Mouse (Mus musculus) MEL (cell line): Measurements from ENCODE around the gene Csnk2b. TPM values are rescaled to one million over a fixed set of nuclear protein-coding genes. Genes with fewer than 3 reads are reported as not detected.

Source experiments
- DNase-seq: peaks from one replicate; pipeline ENCODE4 v3.0.0; 2011; ENCODE audit warnings: low read depth, low spot score
- H3K27ac ChIP-seq: 2 replicates; pipeline ENCODE4 v1.5.1; 2012; ENCODE audit warnings: low read depth, mild to moderate bottlenecking, control low read depth, low read length, moderate library complexity; ENCODE audit not compliant: control insufficient read depth
- H3K27me3 ChIP-seq, 2 experiments: fragments of 150-350 bp in 1 of 2; sonication (generic) in 1 of 2; 2 replicates each; pipeline ENCODE4 v1.6.1; 2012; ENCODE audit warnings: low read length in 2 of 2, mild to moderate bottlenecking in 2 of 2, improper control_type of control experiment in 1 of 2, moderate library complexity in 1 of 2; ENCODE audit not compliant: insufficient read depth in 2 of 2, control insufficient read depth in 1 of 2
- H3K36me3 ChIP-seq, 2 experiments: 2 replicates each; pipeline ENCODE4 v1.6.1; 2012 to 2014; ENCODE audit warnings: low read length in 2 of 2, improper control_type of control experiment in 1 of 2, inconsistent platforms in 1 of 2, mild to moderate bottlenecking in 1 of 2; ENCODE audit not compliant: insufficient read depth in 2 of 2, control insufficient read depth in 1 of 2
- H3K4me1 ChIP-seq, 2 experiments: fragments of 150-350 bp in 1 of 2; sonication (generic) in 1 of 2; 2 replicates each; pipeline ENCODE4 v1.6.1; 2012; ENCODE audit warnings: low read length in 2 of 2, improper control_type of control experiment in 1 of 2, mild to moderate bottlenecking in 1 of 2; ENCODE audit not compliant: insufficient read depth in 2 of 2, control insufficient read depth in 1 of 2
- H3K4me3 ChIP-seq, 2 experiments: fragments of 150-350 bp in 1 of 2; sonication (generic) in 1 of 2; 2 replicates each; pipeline ENCODE4 v1.5.1; 2012; ENCODE audit warnings: low read depth in 2 of 2, low read length in 2 of 2, mild to moderate bottlenecking in 2 of 2, moderate library complexity in 2 of 2, control low read depth in 1 of 2, improper control_type of control experiment in 1 of 2; ENCODE audit not compliant: control insufficient read depth in 1 of 2, insufficient read depth in 1 of 2
- H3K79me2 ChIP-seq: 2 replicates; pipeline ENCODE4 v1.6.1; 2012; ENCODE audit warnings: mild to moderate bottlenecking, low read length, moderate library complexity; ENCODE audit not compliant: control insufficient read depth, poor library complexity, insufficient read depth
- H3K9ac ChIP-seq: 2 replicates; pipeline ENCODE4 v1.6.1; 2012; ENCODE audit warnings: low read depth, mild to moderate bottlenecking, control low read depth, low read length, moderate library complexity; ENCODE audit not compliant: control insufficient read depth, poor library complexity, severe bottlenecking
- H3K9me3 ChIP-seq: fragments of 150-350 bp; sonication (generic); replicated peaks from 2 replicates; pipeline ENCODE4 v1.6.1; 2012; ENCODE audit warnings: mild to moderate bottlenecking, low read length, improper control_type of control experiment, moderate library complexity; ENCODE audit not compliant: insufficient read depth
- CTCF ChIP-seq, 3 experiments: IDR thresholded peaks in 2 of 3; conservative IDR thresholded peaks in 1 of 3; 2 replicates each; pipeline ENCODE4 v1.5.1; 2011 to 2012; ENCODE audit warnings: low read length in 3 of 3, low read depth in 2 of 3, mild to moderate bottlenecking in 2 of 3, improper control_type of control experiment in 1 of 3, inconsistent platforms in 1 of 3, mixed read lengths in 1 of 3, moderate library complexity in 1 of 3; ENCODE audit not compliant: control insufficient read depth in 1 of 3, insufficient read depth in 1 of 3, poor library complexity in 1 of 3, severe bottlenecking in 1 of 3
- EP300 ChIP-seq, 2 experiments: IDR thresholded peaks; 2 replicates each; pipeline ENCODE4 v1.6.1; 2011; ENCODE audit warnings: improper control_type of control experiment in 2 of 2, low read length in 2 of 2, low read depth in 1 of 2, mild to moderate bottlenecking in 1 of 2
- ETS1 ChIP-seq: IDR thresholded peaks from 2 replicates; pipeline ENCODE4 v1.6.1; 2012; ENCODE audit warnings: low read depth, mild to moderate bottlenecking, inconsistent platforms, low read length, improper control_type of control experiment, moderate library complexity
- MAZ ChIP-seq: IDR thresholded peaks from 2 replicates; pipeline ENCODE4 v1.6.1; 2012; ENCODE audit warnings: low read depth, mild to moderate bottlenecking, inconsistent platforms, low read length, improper control_type of control experiment
- MEF2A ChIP-seq: IDR thresholded peaks from 2 replicates; pipeline ENCODE4 v1.6.1; 2014; ENCODE audit warnings: low read depth, mild to moderate bottlenecking, inconsistent platforms, low read length, improper control_type of control experiment; ENCODE audit not compliant: poor library complexity, insufficient replicate concordance, severe bottlenecking; ENCODE audit errors: extremely low read depth
- POLR2A ChIP-seq, 2 experiments: IDR thresholded peaks; 2 replicates each; pipeline ENCODE4 v1.6.1; 2011 to 2012; ENCODE audit warnings: low read length in 2 of 2, mild to moderate bottlenecking in 2 of 2, control low read depth in 1 of 2, improper control_type of control experiment in 1 of 2, low read depth in 1 of 2, moderate library complexity in 1 of 2; ENCODE audit not compliant: control insufficient read depth in 1 of 2, insufficient read depth in 1 of 2, poor library complexity in 1 of 2
- POLR2AphosphoS2 ChIP-seq: IDR thresholded peaks from 2 replicates; pipeline ENCODE4 v1.6.1; 2011; ENCODE audit warnings: low read length, improper control_type of control experiment
- POLR2AphosphoS5 ChIP-seq: IDR thresholded peaks from 2 replicates; pipeline ENCODE4 v1.6.1; 2012; ENCODE audit warnings: low read depth, borderline replicate concordance, mild to moderate bottlenecking, inconsistent platforms, low read length, moderate library complexity, mixed read lengths
- RAD21 ChIP-seq: IDR thresholded peaks from 2 replicates; pipeline ENCODE4 v1.6.1; 2011; ENCODE audit warnings: mild to moderate bottlenecking, low read depth, low read length, improper control_type of control experiment
- RCOR1 ChIP-seq: IDR thresholded peaks from 2 replicates; pipeline ENCODE4 v1.6.1; 2012; ENCODE audit warnings: low read depth, mild to moderate bottlenecking, inconsistent platforms, low read length, improper control_type of control experiment
- SIN3A ChIP-seq: IDR thresholded peaks from 2 replicates; pipeline ENCODE4 v1.6.1; 2012; ENCODE audit warnings: low read length, improper control_type of control experiment, inconsistent platforms
- SMC3 ChIP-seq: IDR thresholded peaks from 2 replicates; pipeline ENCODE4 v1.6.1; 2011; ENCODE audit warnings: low read depth, low read length, improper control_type of control experiment
- ZKSCAN1 ChIP-seq: IDR thresholded peaks from 2 replicates; pipeline ENCODE4 v1.6.1; 2012; ENCODE audit warnings: low read depth, mild to moderate bottlenecking, inconsistent platforms, low read length, improper control_type of control experiment, moderate library complexity
- ZMIZ1 ChIP-seq: IDR thresholded peaks from 2 replicates; pipeline ENCODE4 v1.6.1; 2012; ENCODE audit warnings: low read depth, mild to moderate bottlenecking, inconsistent platforms, low read length, improper control_type of control experiment, moderate library complexity
- ZNF384 ChIP-seq: IDR thresholded peaks from 2 replicates; pipeline ENCODE4 v1.6.1; 2012; ENCODE audit warnings: low read depth, mild to moderate bottlenecking, inconsistent platforms, low read length, improper control_type of control experiment
- polyA plus RNA-seq, 2 experiments: library from polyadenylated mRNA; stranded (reverse) in 1 of 2; unstranded in 1 of 2; fragments of >175 nt in 1 of 2; fragments of >200 nt in 1 of 2; gene quantifications; 2 replicates each; pipeline versions ENCODE4 v1.2.1 to v1.2.4; 2012; ENCODE audit warnings: low replicate concordance in 2 of 2, low read depth in 1 of 2; ENCODE audit not compliant: insufficient read length in 2 of 2, insufficient read depth in 1 of 2, missing spikeins in 1 of 2
- total RNA-seq: library from RNA; depleted of rRNA; stranded (reverse); fragments of 300-350 nt; gene quantifications from 2 replicates; pipeline ENCODE4 v1.2.3, GENCODE M21; 2012

The Csnk2b gene
- total and polyA plus RNA-seq, 3 experiments, result 222 to 607 TPM; not detected in 1

GRCm38 (mm10) chr17:35120745-35121142, 1.1 kb downstream of the Csnk2b start:
- H3K4me1 ChIP-seq, result peaks cover 6 to 8% of the 10 kb centered on the region in 2 experiments
- peak overlapping the region; percentile 95 for H3K9ac ChIP-seq
- H3K36me3 ChIP-seq, result peaks cover 3 to 24% of the 10 kb centered on the region in 2 experiments; a peak in 3 of 4 replicates

GRCm38 (mm10) chr17:35115046-35116019, 6.5 kb downstream of the Csnk2b start, which contains the start of gene Ly6g5b:
Gene Ly6g5b (minus strand): TSS chr17:35115428.
- peak; percentile 63 for DNase-seq
- no peaks in the 10 kb centered on the region for H3K27me3 ChIP-seq
- TF ChIP-seq ETS1 (peak; percentile 78), POLR2A (IDR thresholded peaks at IDR 0.05; ENCODE audit: control insufficient read depth in 1 of 2, insufficient read depth in 1 of 2, low read depth in 1 of 2, low read length in 2 of 2, poor library complexity in 1 of 2) (0 out of 4 replicates have a peak, but pooled peaks of 1 of the 2 experiments have one; percentile 40), RCOR1 (no peak), EP300 (IDR thresholded peaks at IDR 0.05; ENCODE audit: low read depth in 1 of 2, low read length in 2 of 2) (peak in 1 of 2 experiments; percentile 23; a peak in 1 of 4 replicates), RAD21 (peak; percentile 32), ZMIZ1 (no peak), ZNF384 (no peak), MAZ (no peak), CTCF (IDR thresholded peaks at IDR 0.05 in 2 of 3, conservative IDR thresholded peaks at IDR 0.05 in 1 of 3; ENCODE audit: control insufficient read depth in 1 of 3, insufficient read depth in 1 of 3, low read depth in 2 of 3, low read length in 3 of 3, poor library complexity in 1 of 3, severe bottlenecking in 1 of 3) (peak; percentile 47 to 66 (median 54)), SIN3A (0 out of 2 replicates have a peak, but pooled peaks have one; percentile 47), MEF2A (no peak), SMC3 (peak; percentile 41; the same call in 1 of the 2 replicates), ZKSCAN1 (no peak), POLR2AphosphoS5 (no peak)
- H3K36me3 ChIP-seq, result peaks cover 3 to 16% of the 10 kb centered on the region in 2 experiments; a peak in 3 of 4 replicates
- peaks cover 0 to 9% of the 10 kb centered on the region in 2 experiments; a peak in 2 of 4 replicates for H3K4me1 ChIP-seq
- H3K9me3 ChIP-seq, result no peaks in the 10 kb centered on the region
- H3K9ac ChIP-seq, result no peak within 1 kb of the TSS
- H3K27ac ChIP-seq, result peak within 1 kb of the TSS; percentile 7; the same call in 1 of the 2 replicates
- no peak within 1 kb of the TSS for H3K4me3 ChIP-seq
- H3K79me2 ChIP-seq, result peaks cover 9% of the 10 kb centered on the region

More at GRCm38 (mm10) chr17:35120745-35121142, 1.1 kb downstream of the Csnk2b start:
- TF ChIP-seq MAZ, result no peak
- TF ChIP-seq POLR2AphosphoS2, result 0 out of 2 replicates have a peak, but pooled peaks have one; percentile 0
- TF ChIP-seq POLR2A (IDR thresholded peaks at IDR 0.05; ENCODE audit: control insufficient read depth in 1 of 2, insufficient read depth in 1 of 2, low read depth in 1 of 2, low read length in 2 of 2, poor library complexity in 1 of 2), result peak in 1 of 2 experiments; percentile 55; a peak in 1 of 4 replicates
- H3K27ac ChIP-seq, result peak overlapping the region; percentile 55
- no peaks in the 10 kb centered on the region for H3K9me3 ChIP-seq
- H3K79me2 ChIP-seq, result peaks cover 29% of the 10 kb centered on the region
- H3K27me3 ChIP-seq, result no peaks in the 10 kb centered on the region
- peak overlapping the region; percentile 74 to 93 for H3K4me3 ChIP-seq
- no peak for DNase-seq
